ENCODE assay signal across 12 mouse cellular contexts in genomic region chr2:34783064-34784020, GRCm38 (mm10). TPM values are rescaled to one million over a fixed set of nuclear protein-coding genes. Genes with fewer than 3 reads are reported as not detected.
DNase-seq lines count a peak whose midpoint lies in the region; ATAC-seq and TF ChIP-seq lines count a peak whose summit lies in the region.
"Had no signal": no experiment of that assay in that cellular context is flagged by ENCODE, and none has a peak within 500 bp of the region (broad histone marks: within the 10 kb centered on the region; RNA-seq: fewer than 3 reads in every experiment).

No protein-coding gene starts in this region.

- H3K4me2 ChIP-seq in heart, embryonic 11.5 days: peak overlapping the region; percentile 23
- peak overlapping the region; percentile 7; the same call in 1 of the 2 replicates for H3K4me2 ChIP-seq in heart, postnatal 0 days (ENCODE audit: low read depth, low read length)
- H3K4me2 ChIP-seq in hindbrain, embryonic 13.5 days: no peak overlapping the region

- no peak overlapping the region for H3K4me3 ChIP-seq in heart, embryonic 11.5 days (ENCODE audit: low read depth, low read length)
- H3K4me3 ChIP-seq in MEL (ENCODE audit: control insufficient read depth in 1 of 2, insufficient read depth in 1 of 2, low read depth in 2 of 2, low read length in 2 of 2): peak overlapping the region; percentile 11 to 36; a peak in 3 of 4 replicates
- H3K4me3 ChIP-seq in heart, postnatal 0 days (ENCODE audit: low read depth, low read length): no peak overlapping the region
- H3K4me3 ChIP-seq in hindbrain, embryonic 13.5 days: no peak overlapping the region

- peak in 1 of 3 experiments; percentile 40; a peak in 3 of 6 replicates for TF ChIP-seq CTCF in MEL (IDR thresholded peaks at IDR 0.05 in 2 of 3, conservative IDR thresholded peaks at IDR 0.05 in 1 of 3; ENCODE audit: control insufficient read depth in 1 of 3, insufficient read depth in 1 of 3, low read depth in 2 of 3, low read length in 3 of 3, poor library complexity in 1 of 3, severe bottlenecking in 1 of 3)
- no peak for TF ChIP-seq CTCF in heart, postnatal 0 days (IDR thresholded peaks at IDR 0.05; ENCODE audit: low read depth)

- H3K9ac ChIP-seq in heart, embryonic 11.5 days (ENCODE audit: low read depth, low read length): no peak overlapping the region
- peak overlapping the region; percentile 26 for H3K9ac ChIP-seq in MEL (ENCODE audit: control insufficient read depth, low read depth, low read length, poor library complexity, severe bottlenecking)
- H3K9ac ChIP-seq in heart, postnatal 0 days (replicated peaks; ENCODE audit: low read depth, low read length): no peak overlapping the region
- H3K9ac ChIP-seq in hindbrain, embryonic 13.5 days: no peak overlapping the region

- H3K36me3 ChIP-seq in heart, embryonic 11.5 days (ENCODE audit: control insufficient read depth, insufficient read depth, low read length): peaks cover 15% of the 10 kb centered on the region
- peaks cover 0 to 20% of the 10 kb centered on the region in 2 experiments; a peak in 3 of 4 replicates for H3K36me3 ChIP-seq in MEL (ENCODE audit: control insufficient read depth in 1 of 2, insufficient read depth in 2 of 2, low read length in 2 of 2)
- peaks cover 57% of the 10 kb centered on the region for H3K36me3 ChIP-seq in heart, postnatal 0 days (replicated peaks; ENCODE audit: control insufficient read depth, insufficient read depth, low read length)
- H3K36me3 ChIP-seq in hindbrain, embryonic 13.5 days: peaks cover 62% of the 10 kb centered on the region

- peak in 1 of 2 experiments; percentile 58; a peak in 2 of 4 replicates for TF ChIP-seq POLR2A in MEL (IDR thresholded peaks at IDR 0.05; ENCODE audit: control insufficient read depth in 1 of 2, insufficient read depth in 1 of 2, low read depth in 1 of 2, low read length in 2 of 2, poor library complexity in 1 of 2)

- no peak for TF ChIP-seq RAD21 in MEL (IDR thresholded peaks at IDR 0.05; ENCODE audit: low read depth, low read length)

- peak; percentile 83 for ATAC-seq in heart, embryonic 11.5 days (replicated peaks; ENCODE audit: insufficient number of reproducible peaks, low FRiP score, low TSS enrichment)
- ATAC-seq in heart, postnatal 0 days (ENCODE audit: insufficient read depth, low read depth): peak; percentile 39; the same call in 1 of the 2 replicates
- ATAC-seq in megakaryocyte progenitor cell, adult 5-6 weeks (replicated peaks; ENCODE audit: poor library complexity): peak; percentile 90
- ATAC-seq in hindbrain, embryonic 13.5 days (ENCODE audit: low FRiP score): no peak
- ATAC-seq in CD4-positive, CD25-positive, alpha-beta regulatory T cell, adult 4 months: no peak

- H3K27ac ChIP-seq in heart, embryonic 11.5 days (ENCODE audit: low read depth, low read length): peak overlapping the region; percentile 83
- H3K27ac ChIP-seq in MEL (ENCODE audit: control insufficient read depth, low read depth, low read length): peak overlapping the region; percentile 97
- H3K27ac ChIP-seq in heart, postnatal 0 days (ENCODE audit: low read depth): peak overlapping the region; percentile 30; the same call in 1 of the 2 replicates
- no peak overlapping the region for H3K27ac ChIP-seq in hindbrain, embryonic 13.5 days

- DNase-seq in heart, postnatal 36 days: no peak
- DNase-seq in MEL (ENCODE audit: low read depth, low spot score): peak; percentile 97
- DNase-seq in heart, postnatal 0 days (ENCODE audit: low spot score): peak; percentile 45
- no peak for DNase-seq in cerebellum, postnatal 36 days
- DNase-seq: cerebellum, adult 11-12 months; gastrocnemius, postnatal 25 days had no signal

- H3K79me2 ChIP-seq in MEL (ENCODE audit: control insufficient read depth, insufficient read depth, low read length, poor library complexity): no peaks in the 10 kb centered on the region

- H3K4me1 ChIP-seq in heart, embryonic 11.5 days (ENCODE audit: control insufficient read depth, insufficient read depth, low read length): peaks cover 8% of the 10 kb centered on the region; the same call in 1 of the 2 replicates
- H3K4me1 ChIP-seq in MEL (ENCODE audit: control insufficient read depth in 1 of 2, insufficient read depth in 2 of 2, low read length in 2 of 2): peaks cover 4 to 14% of the 10 kb centered on the region in 2 experiments; a peak in 3 of 4 replicates
- 0 out of 2 replicates have a peak, but pooled peaks cover 4% of the 10 kb centered on the region for H3K4me1 ChIP-seq in heart, postnatal 0 days (ENCODE audit: control insufficient read depth, insufficient read depth)
- H3K4me1 ChIP-seq in hindbrain, embryonic 13.5 days (replicated peaks): peaks cover 1% of the 10 kb centered on the region; the same call in 1 of the 2 replicates

- peak; percentile 90 to 95 for TF ChIP-seq EP300 in MEL (IDR thresholded peaks at IDR 0.05; ENCODE audit: low read depth in 1 of 2, low read length in 2 of 2)
- TF ChIP-seq EP300 in heart, postnatal 0 days (IDR thresholded peaks at IDR 0.05; ENCODE audit: low read depth): no peak

- no peaks in the 10 kb centered on the region for H3K27me3 ChIP-seq in heart, embryonic 11.5 days (ENCODE audit: control insufficient read depth, insufficient read depth, low read length)
- H3K27me3 ChIP-seq in MEL (ENCODE audit: control insufficient read depth in 1 of 2, insufficient read depth in 2 of 2, low read length in 2 of 2): no peaks in the 10 kb centered on the region
- no peaks in the 10 kb centered on the region for H3K27me3 ChIP-seq in heart, postnatal 0 days (ENCODE audit: control insufficient read depth, insufficient read depth, low read length)
- H3K27me3 ChIP-seq in hindbrain, embryonic 13.5 days: no peaks in the 10 kb centered on the region

- intact Hi-C loops in heart, postnatal 36 days (cut with DNase I): loop anchor here (1.0 to 5.0 kb wide), 2 partner anchors 187 to 324 kb away; partner anchors contain the start of gene Cntrl

- WGBS in heart, embryonic 11.5 days (ENCODE audit: insufficient replicate concordance): 46% methylated on average over 14 of the region's 14 CpGs
- WGBS in heart, postnatal 0 days: 36% methylated on average over 14 of the region's 14 CpGs
- 95% methylated on average over 14 of the region's 14 CpGs for WGBS in hindbrain, embryonic 13.5 days

- H3K9me3 ChIP-seq in heart, embryonic 11.5 days (replicated peaks; ENCODE audit: control insufficient read depth, low read length): no peaks in the 10 kb centered on the region
- no peaks in the 10 kb centered on the region for H3K9me3 ChIP-seq in MEL (replicated peaks; ENCODE audit: insufficient read depth, low read length)
- no peaks in the 10 kb centered on the region for H3K9me3 ChIP-seq in heart, postnatal 0 days (replicated peaks; ENCODE audit: control insufficient read depth, low read length)
- H3K9me3 ChIP-seq in hindbrain, embryonic 13.5 days: no peaks in the 10 kb centered on the region

RNA-seq across cellular contexts. Expression of gene Hspa5, which starts 11.6 kb away (rescaled TPM):
- polyA plus RNA-seq in heart, embryonic 11.5 days (2014; fragmentation: Nextera tagmentation; extraction: Ambion mirVana): 931 and 1,133 TPM in 2 replicates
- total RNA-seq in heart, postnatal 36 days (2021): 100 to 1,000 TPM; 565 to 705 TPM
- total RNA-seq in MEL (2012; rRNA removed): 914 and 1,250 TPM in 2 replicates
- polyA plus RNA-seq in MEL (2012; ENCODE audit: insufficient read depth in 1 of 2, insufficient read length in 2 of 2, low read depth in 1 of 2, low replicate concordance in 2 of 2, missing spikeins in 1 of 2): 100 to 1,000 TPM; 147 to 649 TPM
- total RNA-seq in heart, postnatal 0 days (2014; rRNA removed; ENCODE audit: low replicate concordance): 160 and 175 TPM in 2 replicates
- 348 and 437 TPM in 2 replicates for polyA plus RNA-seq in heart, postnatal 0 days (2015; fragmentation: Nextera tagmentation; extraction: Ambion mirVana)
- total RNA-seq in megakaryocyte progenitor cell, adult 5-6 weeks (2015): 536 and 641 TPM in 2 replicates
- 1,697 and 1,773 TPM in 2 replicates for total RNA-seq in megakaryocyte progenitor cell, adult 5-6 weeks (2017)
- 438 and 458 TPM in 2 replicates for polyA plus RNA-seq in hindbrain, embryonic 13.5 days (2015; fragmentation: Nextera tagmentation; extraction: Ambion mirVana)
- 100 to 1,000 TPM; 536 to 586 TPM for polyA plus RNA-seq in CD4-positive, CD25-positive, alpha-beta regulatory T cell, adult 4 months (2017; shearing (Covaris generic))

RNA-seq across cellular contexts. Expression of gene Rabepk, which starts 16.4 kb away (rescaled TPM):
- 29.2 and 29.7 TPM in 2 replicates for polyA plus RNA-seq in heart, embryonic 11.5 days (2014; fragmentation: Nextera tagmentation; extraction: Ambion mirVana)
- 10 to 100 TPM; 12.2 to 14.2 TPM for total RNA-seq in heart, postnatal 36 days (2021)
- 47.1 and 51.2 TPM in 2 replicates for total RNA-seq in MEL (2012; rRNA removed)
- 10 to 100 TPM in 1 of 2 experiments, not detected in 1; 85.3 TPM for polyA plus RNA-seq in MEL (2012; ENCODE audit: insufficient read depth in 1 of 2, insufficient read length in 2 of 2, low read depth in 1 of 2, low replicate concordance in 2 of 2, missing spikeins in 1 of 2)
- total RNA-seq in heart, postnatal 0 days (2014; rRNA removed; ENCODE audit: low replicate concordance): 18.6 and 31.0 TPM in 2 replicates
- 20.1 and 22.1 TPM in 2 replicates for polyA plus RNA-seq in heart, postnatal 0 days (2015; fragmentation: Nextera tagmentation; extraction: Ambion mirVana)
- total RNA-seq in megakaryocyte progenitor cell, adult 5-6 weeks (2015): 18.1 and 21.7 TPM in 2 replicates
- 40.4 and 52.7 TPM in 2 replicates for total RNA-seq in megakaryocyte progenitor cell, adult 5-6 weeks (2017)
- 28.2 TPM in 2 replicates for polyA plus RNA-seq in hindbrain, embryonic 13.5 days (2015; fragmentation: Nextera tagmentation; extraction: Ambion mirVana)
- 10 to 100 TPM; 49.8 to 60.5 TPM for polyA plus RNA-seq in CD4-positive, CD25-positive, alpha-beta regulatory T cell, adult 4 months (2017; shearing (Covaris generic))

RNA-seq across cellular contexts. Expression of gene Gapvd1, which starts 28.3 kb away (rescaled TPM):
- polyA plus RNA-seq in heart, embryonic 11.5 days (2014; fragmentation: Nextera tagmentation; extraction: Ambion mirVana): 65.0 and 70.8 TPM in 2 replicates
- 10 to 100 TPM; 37.5 to 41.5 TPM for total RNA-seq in heart, postnatal 36 days (2021)
- total RNA-seq in MEL (2012; rRNA removed): 62.4 and 65.0 TPM in 2 replicates
- 100 to 1,000 TPM in 1 of 2 experiments, 10 to 100 TPM in 1; 96.7 to 174 TPM for polyA plus RNA-seq in MEL (2012; ENCODE audit: insufficient read depth in 1 of 2, insufficient read length in 2 of 2, low read depth in 1 of 2, low replicate concordance in 2 of 2, missing spikeins in 1 of 2)
- 29.7 and 36.1 TPM in 2 replicates for total RNA-seq in heart, postnatal 0 days (2014; rRNA removed; ENCODE audit: low replicate concordance)
- polyA plus RNA-seq in heart, postnatal 0 days (2015; fragmentation: Nextera tagmentation; extraction: Ambion mirVana): 34.1 and 43.4 TPM in 2 replicates
- 45.4 and 56.7 TPM in 2 replicates for total RNA-seq in megakaryocyte progenitor cell, adult 5-6 weeks (2015)
- total RNA-seq in megakaryocyte progenitor cell, adult 5-6 weeks (2017): 73.4 and 83.3 TPM in 2 replicates
- polyA plus RNA-seq in hindbrain, embryonic 13.5 days (2015; fragmentation: Nextera tagmentation; extraction: Ambion mirVana): 122 and 129 TPM in 2 replicates
- polyA plus RNA-seq in CD4-positive, CD25-positive, alpha-beta regulatory T cell, adult 4 months (2017; shearing (Covaris generic)): 10 to 100 TPM; 53.4 to 55.7 TPM

RNA-seq across cellular contexts. Expression of gene Fbxw2, which starts 42.8 kb away (rescaled TPM):
- 46.9 and 61.2 TPM in 2 replicates for polyA plus RNA-seq in heart, embryonic 11.5 days (2014; fragmentation: Nextera tagmentation; extraction: Ambion mirVana)
- 10 to 100 TPM; 50.4 to 55.3 TPM for total RNA-seq in heart, postnatal 36 days (2021)
- total RNA-seq in MEL (2012; rRNA removed): 40.2 and 43.7 TPM in 2 replicates
- polyA plus RNA-seq in MEL (2012; ENCODE audit: insufficient read depth in 1 of 2, insufficient read length in 2 of 2, low read depth in 1 of 2, low replicate concordance in 2 of 2, missing spikeins in 1 of 2): 100 to 1,000 TPM in 1 of 2 experiments, 10 to 100 TPM in 1; 49.7 to 101 TPM
- total RNA-seq in heart, postnatal 0 days (2014; rRNA removed; ENCODE audit: low replicate concordance): 73.8 and 75.8 TPM in 2 replicates
- 51.9 and 52.3 TPM in 2 replicates for polyA plus RNA-seq in heart, postnatal 0 days (2015; fragmentation: Nextera tagmentation; extraction: Ambion mirVana)
- 47.7 and 48.8 TPM in 2 replicates for total RNA-seq in megakaryocyte progenitor cell, adult 5-6 weeks (2015)
- 49.1 and 54.3 TPM in 2 replicates for total RNA-seq in megakaryocyte progenitor cell, adult 5-6 weeks (2017)
- 83.1 and 83.8 TPM in 2 replicates for polyA plus RNA-seq in hindbrain, embryonic 13.5 days (2015; fragmentation: Nextera tagmentation; extraction: Ambion mirVana)
- 10 to 100 TPM; 72.6 to 91.8 TPM for polyA plus RNA-seq in CD4-positive, CD25-positive, alpha-beta regulatory T cell, adult 4 months (2017; shearing (Covaris generic))

RNA-seq across cellular contexts. Expression of gene Gm34653, which starts 49.5 kb away (rescaled TPM):
- polyA plus RNA-seq in heart, embryonic 11.5 days (2014; fragmentation: Nextera tagmentation; extraction: Ambion mirVana): not detected in 2 replicates
- not detected for total RNA-seq in heart, postnatal 36 days (2021)
- 0.08 TPM in 1 of 2 replicates, not detected in the other for total RNA-seq in MEL (2012; rRNA removed)
- polyA plus RNA-seq in MEL (2012; ENCODE audit: insufficient read depth in 1 of 2, insufficient read length in 2 of 2, low read depth in 1 of 2, low replicate concordance in 2 of 2, missing spikeins in 1 of 2): under 1 TPM in 1 of 2 experiments, not detected in 1; 0.10 TPM
- not detected in 2 replicates for total RNA-seq in heart, postnatal 0 days (2014; rRNA removed; ENCODE audit: low replicate concordance)
- not detected in 2 replicates for polyA plus RNA-seq in heart, postnatal 0 days (2015; fragmentation: Nextera tagmentation; extraction: Ambion mirVana)
- total RNA-seq in megakaryocyte progenitor cell, adult 5-6 weeks (2015): 0.64 TPM in 1 of 2 replicates, not detected in the other
- total RNA-seq in megakaryocyte progenitor cell, adult 5-6 weeks (2017): not detected in 2 replicates
- not detected in 2 replicates for polyA plus RNA-seq in hindbrain, embryonic 13.5 days (2015; fragmentation: Nextera tagmentation; extraction: Ambion mirVana)
- polyA plus RNA-seq in CD4-positive, CD25-positive, alpha-beta regulatory T cell, adult 4 months (2017; shearing (Covaris generic)): not detected
- total RNA-seq: monocyte, adult 5-6 weeks had no signal
- polyA plus RNA-seq: thymus, adult 2 months had no signal

Comparison
In these comparisons a context has a peak if more than half of its experiments do, and no peak if none do; other contexts are left out.
1. DNase-seq: peak in MEL (single experiment) and heart, postnatal 0 days (single experiment); none in heart, postnatal 36 days (0 of 2) and cerebellum, postnatal 36 days (0 of 2).
2. ATAC-seq: peak in heart, embryonic 11.5 days (single experiment), heart, postnatal 0 days (single experiment) and megakaryocyte progenitor cell, adult 5-6 weeks (single experiment); none in hindbrain, embryonic 13.5 days (single experiment) and CD4-positive, CD25-positive, alpha-beta regulatory T cell, adult 4 months (single experiment).
3. H3K4me3 ChIP-seq: peak in MEL (2 of 2); none in heart, embryonic 11.5 days (single experiment), heart, postnatal 0 days (single experiment) and hindbrain, embryonic 13.5 days (single experiment).